Mouse (Mus musculus) stomach, embryonic 16.5 days (tissue): ENCODE measurements around the gene Ephb2. TPM values are rescaled to one million over a fixed set of nuclear protein-coding genes. Genes with fewer than 3 reads are reported as not detected.
A peak's percentile ranks its signal among the peaks of the same experiment; 100 is the strongest.

Experiments
- ATAC-seq: fragments of 200-750 bp; cut with Nextera tagmentation; 2 replicates; pipeline ENCODE4 v1.8.0; 2017; ENCODE audit warnings: moderate number of reproducible peaks, moderate TSS enrichment; ENCODE audit not compliant: insufficient read depth, low FRiP score
- H3K27ac ChIP-seq: fragments of 300-500 bp; sonication (generic); 2 replicates; pipeline ENCODE4 v1.5.1; 2014; ENCODE audit warnings: low read length
- H3K27me3 ChIP-seq: fragments of 300-500 bp; sonication (generic); 2 replicates; pipeline ENCODE4 v1.6.1; 2014; ENCODE audit warnings: low read length, control low read depth, mixed read lengths; ENCODE audit not compliant: control insufficient read depth, insufficient read depth
- H3K36me3 ChIP-seq: fragments of 300-500 bp; sonication (generic); 2 replicates; pipeline ENCODE4 v1.6.1; 2014; ENCODE audit warnings: low read length; ENCODE audit not compliant: control insufficient read depth, insufficient read depth
- H3K4me1 ChIP-seq: fragments of 300-500 bp; sonication (generic); 2 replicates; pipeline ENCODE4 v1.6.1; 2014; ENCODE audit warnings: low read length, control low read depth, mixed read lengths; ENCODE audit not compliant: control insufficient read depth, insufficient read depth
- H3K4me2 ChIP-seq: fragments of 300-500 bp; sonication (generic); 2 replicates; pipeline ENCODE4 v1.6.1; 2014; ENCODE audit warnings: low read depth, low read length, mixed read lengths
- H3K4me3 ChIP-seq: fragments of 300-500 bp; sonication (generic); replicated peaks from 2 replicates; pipeline ENCODE4 v1.5.1; 2014; ENCODE audit warnings: mild to moderate bottlenecking, low read length
- H3K9ac ChIP-seq: fragments of 300-500 bp; sonication (generic); 2 replicates; pipeline ENCODE4 v1.6.1; 2014; ENCODE audit warnings: low read length
- H3K9me3 ChIP-seq: fragments of 300-500 bp; sonication (generic); replicated peaks from 2 replicates; pipeline ENCODE4 v1.6.1; 2016; ENCODE audit warnings: low read length, control low read depth; ENCODE audit not compliant: control insufficient read depth
- WGBS: fragments of 180-500 bp; shearing (Covaris S2); extraction: QIAGEN DNeasy Blood & Tissue Kit; methylation state at CpG from one replicate; pipeline ENCODE4 v1.1.7; 2014; 5-methylcytosine and 5-hydroxymethylcytosine counted together
- polyA plus RNA-seq: library from polyadenylated mRNA; unstranded; fragments of >200 nt; fragmentation: Nextera tagmentation; extraction: Ambion mirVana; gene quantifications from 2 replicates; pipeline ENCODE4 v1.2.1, GENCODE M21; 2015

Gene Ephb2
- polyA plus RNA-seq, 1 experiment from 2014 or later, result 3.8 TPM

DNA sequence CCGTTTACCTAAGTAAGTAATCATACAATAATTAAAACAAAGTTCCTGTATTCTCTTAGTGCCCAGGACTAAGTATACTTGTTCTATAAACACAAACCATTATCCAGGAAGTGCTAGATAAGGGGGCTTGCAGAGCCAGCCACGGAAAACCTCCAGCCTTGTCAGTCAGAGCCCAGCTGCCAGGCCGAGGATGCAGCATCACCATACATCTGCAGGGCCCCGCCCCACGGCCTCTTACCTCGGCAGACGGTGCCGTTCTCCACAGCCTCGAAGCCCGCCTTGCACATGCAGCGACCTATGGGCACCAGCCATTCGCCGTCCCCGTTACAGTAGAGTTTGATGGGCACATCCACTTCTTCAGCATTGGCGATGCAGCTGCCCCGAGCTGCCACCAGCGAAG lies 65.1 kb downstream of the Ephb2 start:
- Histone ChIP-seq H3K9me3 (peaks cover 3% of the 10 kb centered on the region; the same call in 1 of the 2 replicates), H3K27ac (no peak overlapping the region), H3K36me3 (no peaks in the 10 kb centered on the region), H3K9ac (no peak overlapping the region), H3K4me1 (peaks cover 7% of the 10 kb centered on the region; the same call in 1 of the 2 replicates), H3K4me3 (no peak overlapping the region), H3K27me3 (no peaks in the 10 kb centered on the region), H3K4me2 (no peak overlapping the region)
- no peak for ATAC-seq
- WGBS, result 66% methylated on average over 17 of the region's 17 CpGs

DNA sequence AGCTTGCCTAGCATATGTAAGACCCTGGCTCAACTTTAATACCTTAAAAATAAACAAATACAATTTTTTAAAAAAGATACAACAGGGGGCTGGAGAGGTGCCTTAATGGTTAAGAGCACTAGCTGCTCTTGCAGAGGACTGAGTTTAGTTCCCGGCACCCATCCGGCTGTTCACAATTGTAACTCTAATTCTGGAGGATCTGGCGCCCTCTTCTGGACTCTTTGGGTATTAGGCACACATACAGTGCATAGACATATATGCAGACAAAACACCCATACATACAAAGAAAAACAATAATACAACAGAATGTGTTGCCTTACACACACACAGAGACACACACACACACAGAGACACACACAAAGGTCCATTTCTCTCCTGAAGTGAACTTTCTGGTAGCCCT lies 67.3 kb downstream of the Ephb2 start:
- Histone ChIP-seq H3K9ac (no peak overlapping the region), H3K4me2 (no peak overlapping the region), H3K36me3 (no peaks in the 10 kb centered on the region), H3K4me3 (no peak overlapping the region), H3K27ac (no peak overlapping the region), H3K27me3 (no peaks in the 10 kb centered on the region), H3K4me1 (peaks cover 18% of the 10 kb centered on the region), H3K9me3 (peaks cover 3% of the 10 kb centered on the region; the same call in 1 of the 2 replicates)
- WGBS, result 89% methylated on average over 3 of the region's 3 CpGs
- no peak for ATAC-seq

DNA sequence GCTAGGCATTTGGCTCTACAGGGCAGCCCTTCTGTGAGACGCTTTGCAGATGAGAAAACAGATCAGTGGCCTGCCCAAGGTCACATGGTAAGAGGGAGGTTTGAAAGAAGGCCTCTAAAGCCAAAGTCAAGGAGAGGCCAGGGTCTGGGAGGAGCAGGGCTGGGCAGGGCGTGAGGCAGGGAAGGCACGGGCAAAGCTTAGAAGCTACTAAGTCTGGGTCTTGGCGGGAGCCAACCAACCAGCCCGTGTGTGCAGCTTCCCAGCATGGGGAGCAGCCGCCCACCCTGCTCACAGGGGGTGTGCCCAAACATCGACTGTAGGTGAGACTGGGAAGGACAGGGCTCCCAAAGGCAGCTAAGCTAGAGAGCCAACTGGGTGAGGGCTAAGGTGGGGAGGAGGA lies 70.7 kb downstream of the Ephb2 start:
- peak; percentile 26; the same call in 1 of the 2 replicates for ATAC-seq
- no peak overlapping the region for H3K4me2 ChIP-seq
- H3K27me3 ChIP-seq, result no peaks in the 10 kb centered on the region
- H3K4me1 ChIP-seq, result peaks cover 39% of the 10 kb centered on the region
- H3K9ac ChIP-seq, result no peak overlapping the region
- H3K9me3 ChIP-seq, result peaks cover 3% of the 10 kb centered on the region; the same call in 1 of the 2 replicates
- no peak overlapping the region for H3K27ac ChIP-seq
- no peaks in the 10 kb centered on the region for H3K36me3 ChIP-seq
- H3K4me3 ChIP-seq, result no peak overlapping the region
- 40% methylated on average over 7 of the region's 7 CpGs for WGBS

DNA sequence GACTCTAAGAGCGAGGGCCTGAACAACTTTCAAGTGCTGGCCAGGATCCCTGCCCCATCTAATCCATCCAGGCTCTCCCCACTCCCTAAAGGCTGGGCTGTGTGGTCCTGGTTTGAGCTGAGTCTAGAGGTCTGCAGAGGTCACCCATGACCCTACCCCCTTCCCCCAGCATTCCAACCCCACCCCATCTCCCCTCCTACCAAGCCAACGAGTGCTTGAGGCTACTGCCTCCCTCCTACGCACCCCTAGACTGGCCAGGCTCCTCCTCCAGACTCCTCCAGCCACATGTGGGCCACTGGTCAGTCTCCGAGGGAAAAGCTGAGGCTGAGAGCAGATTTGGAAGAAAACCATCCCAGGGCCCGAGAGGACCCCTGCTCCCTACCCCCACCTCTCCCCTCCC lies 72.4 kb downstream of the Ephb2 start:
- Histone ChIP-seq H3K4me3 (no peak overlapping the region), H3K9me3 (peaks cover under 1% of the 10 kb centered on the region; the same call in 1 of the 2 replicates), H3K4me1 (peaks cover 39% of the 10 kb centered on the region), H3K9ac (no peak overlapping the region), H3K36me3 (no peaks in the 10 kb centered on the region), H3K27me3 (no peaks in the 10 kb centered on the region), H3K27ac (no peak overlapping the region), H3K4me2 (no peak overlapping the region)
- ATAC-seq, result peak; percentile 11; the same call in 1 of the 2 replicates
- 57% methylated on average over 5 of the region's 5 CpGs for WGBS

DNA sequence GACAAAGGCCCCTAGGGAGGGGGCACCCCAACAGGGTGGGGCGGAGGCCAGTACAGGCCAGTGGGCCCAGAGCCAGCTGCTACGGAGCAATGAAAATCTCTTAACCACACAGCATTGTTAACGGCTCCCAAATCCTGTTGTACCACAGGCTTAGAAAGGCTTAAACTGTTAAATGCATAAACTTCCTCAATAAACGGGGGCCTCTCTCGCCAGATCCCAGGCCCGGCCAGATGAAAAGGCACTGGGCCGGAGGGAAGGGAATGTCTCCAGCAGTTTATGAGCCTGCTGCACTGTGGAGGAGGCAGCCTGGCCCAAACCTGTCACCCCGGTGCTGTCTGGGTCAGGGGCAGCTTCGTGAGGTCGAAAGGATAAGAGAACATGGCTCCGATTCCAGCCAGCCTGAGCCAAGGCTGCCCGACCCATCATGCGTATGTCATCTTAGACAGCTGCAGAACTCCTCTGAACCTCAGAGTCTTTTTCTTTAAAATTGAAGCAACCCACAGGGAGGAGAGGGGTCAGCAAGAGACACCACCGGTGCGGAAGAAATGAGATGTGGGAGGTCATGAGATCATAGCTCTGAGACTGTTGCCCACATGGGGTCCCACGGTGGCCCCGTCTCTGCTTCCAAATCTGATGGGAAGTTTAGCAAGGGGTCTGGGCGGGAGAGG lies 73.9 kb downstream of the Ephb2 start:
- Histone ChIP-seq H3K4me3 (no peak overlapping the region), H3K36me3 (no peaks in the 10 kb centered on the region), H3K4me2 (no peak overlapping the region; the same call in 1 of the 2 replicates), H3K27me3 (no peaks in the 10 kb centered on the region), H3K9ac (peak overlapping the region; percentile 54; the same call in 1 of the 2 replicates), H3K27ac (peak overlapping the region; percentile 74), H3K9me3 (no peaks in the 10 kb centered on the region), H3K4me1 (peaks cover 46% of the 10 kb centered on the region)
- 35% methylated on average over 18 of the region's 18 CpGs for WGBS
- peak; percentile 27; the same call in 1 of the 2 replicates for ATAC-seq

DNA sequence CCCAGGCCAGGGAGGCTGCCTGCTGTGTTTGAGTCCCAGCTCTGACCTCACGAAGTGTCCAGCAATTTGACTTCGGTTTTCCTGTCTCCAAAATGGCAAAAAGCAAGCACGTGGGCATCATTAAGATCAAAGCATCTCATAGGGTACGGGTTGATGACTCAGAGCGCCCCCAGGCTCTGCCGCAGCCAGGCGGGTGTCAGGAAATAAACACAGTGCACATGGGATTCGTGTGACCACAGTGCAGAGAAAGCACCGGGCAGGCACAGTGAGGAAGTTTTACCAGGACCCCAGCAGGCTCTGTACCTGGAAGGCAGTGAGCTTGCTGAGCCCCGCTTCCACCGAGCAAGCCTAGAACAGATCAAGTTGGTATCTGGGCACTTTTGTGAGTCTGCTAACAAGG lies 74.9 kb downstream of the Ephb2 start:
- Histone ChIP-seq H3K27me3 (no peaks in the 10 kb centered on the region), H3K36me3 (no peaks in the 10 kb centered on the region), H3K4me3 (no peak overlapping the region), H3K4me1 (peaks cover 46% of the 10 kb centered on the region), H3K9ac (no peak overlapping the region), H3K4me2 (no peak overlapping the region), H3K27ac (no peak overlapping the region), H3K9me3 (no peaks in the 10 kb centered on the region)
- ATAC-seq, result no peak
- WGBS, result 67% methylated on average over 11 of the region's 11 CpGs

DNA sequence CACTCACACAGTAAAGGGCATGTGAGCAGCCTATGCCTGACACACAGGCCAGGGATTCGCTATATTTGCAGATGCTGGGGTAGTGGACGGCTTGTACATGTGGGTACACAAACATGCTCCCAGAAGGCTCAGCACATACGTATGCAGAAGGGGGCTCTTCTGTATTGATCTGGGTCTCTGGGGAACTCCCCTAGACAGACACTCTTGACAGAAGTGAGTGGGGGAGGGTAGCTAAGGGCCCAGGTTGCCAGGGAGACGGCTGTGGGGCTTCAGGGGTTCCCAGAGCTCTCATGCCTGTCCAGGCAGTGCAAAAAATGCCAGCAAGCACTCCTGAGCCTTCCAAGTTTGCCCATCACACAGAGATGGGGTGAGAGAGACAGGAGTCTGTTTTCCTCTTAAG lies 78.7 kb downstream of the Ephb2 start:
- no peaks in the 10 kb centered on the region for H3K27me3 ChIP-seq
- WGBS, result 75% methylated on average over 4 of the region's 4 CpGs
- peaks cover 41% of the 10 kb centered on the region for H3K4me1 ChIP-seq
- H3K4me2 ChIP-seq, result no peak overlapping the region
- peak overlapping the region; percentile 12; the same call in 1 of the 2 replicates for H3K9ac ChIP-seq
- no peak for ATAC-seq
- H3K4me3 ChIP-seq, result no peak overlapping the region
- no peaks in the 10 kb centered on the region for H3K9me3 ChIP-seq
- no peaks in the 10 kb centered on the region for H3K36me3 ChIP-seq
- no peak overlapping the region for H3K27ac ChIP-seq

DNA sequence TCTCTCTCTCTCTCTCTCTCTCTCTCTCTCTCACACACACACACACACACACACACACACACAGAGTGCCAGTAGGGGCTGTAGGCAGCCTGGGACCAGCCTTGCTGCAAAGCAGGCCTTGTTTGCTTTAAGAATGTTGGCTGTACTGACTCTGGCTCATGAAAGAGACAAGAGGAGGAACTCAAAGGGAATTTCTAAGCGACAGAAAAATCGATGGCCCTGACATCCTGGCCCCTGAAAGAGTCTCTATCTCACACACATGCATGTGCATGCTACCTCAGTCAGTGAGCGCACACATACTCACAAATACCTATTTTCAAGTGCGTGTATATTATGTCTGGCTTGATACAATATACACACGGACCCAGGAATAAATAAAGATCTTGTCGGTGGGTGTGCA lies 79.3 kb downstream of the Ephb2 start:
- no peak overlapping the region for H3K4me3 ChIP-seq
- no peak for ATAC-seq
- peaks cover 35% of the 10 kb centered on the region for H3K4me1 ChIP-seq
- no peak overlapping the region for H3K4me2 ChIP-seq
- H3K9me3 ChIP-seq, result no peaks in the 10 kb centered on the region
- no peak overlapping the region for H3K27ac ChIP-seq
- no peaks in the 10 kb centered on the region for H3K36me3 ChIP-seq
- H3K9ac ChIP-seq, result no peak overlapping the region
- 35% methylated on average over 6 of the region's 6 CpGs for WGBS
- H3K27me3 ChIP-seq, result no peaks in the 10 kb centered on the region

DNA sequence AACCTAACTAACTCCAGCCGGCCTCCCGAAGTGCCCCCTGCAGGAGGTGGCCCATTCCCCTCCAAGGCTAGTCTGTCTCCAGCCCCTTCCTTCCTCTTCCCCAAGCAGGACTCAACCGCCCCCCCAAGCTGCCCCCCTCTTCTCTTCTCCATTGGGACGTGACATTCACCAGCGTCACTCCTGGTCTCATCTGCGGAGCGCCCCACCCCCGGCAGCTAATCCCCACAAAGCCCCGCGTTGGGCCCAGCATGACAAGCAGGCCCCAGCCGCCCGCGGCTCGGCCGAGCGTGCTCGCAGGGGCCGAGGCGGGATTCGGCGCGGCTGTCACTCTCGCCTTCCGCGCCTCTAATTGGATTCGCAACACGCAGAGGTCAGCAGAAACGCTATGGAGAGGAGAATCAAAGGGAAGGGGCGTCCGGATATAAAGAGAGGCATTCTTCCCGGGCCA lies 80.4 kb downstream of the Ephb2 start:
- Histone ChIP-seq H3K36me3 (no peaks in the 10 kb centered on the region), H3K27me3 (no peaks in the 10 kb centered on the region), H3K9ac (peak overlapping the region; percentile 60), H3K4me3 (peak overlapping the region; percentile 38), H3K9me3 (no peaks in the 10 kb centered on the region), H3K27ac (peak overlapping the region; percentile 51), H3K4me2 (peak overlapping the region; percentile 61), H3K4me1 (peaks cover 40% of the 10 kb centered on the region)
- peak; percentile 64; the same call in 1 of the 2 replicates for ATAC-seq
- WGBS, result 2% methylated on average over 31 of the region's 31 CpGs
